Mouse (Mus musculus) limb, embryonic 14.5 days (tissue): ENCODE measurements at regions not wholly inside any gene's neighbourhood (a gene's known extent, or its start where the extent isn't known, plus 50 kb on each side); places are given as distances from the start of the nearest gene placed in this dataset.

Experiments used
- ATAC-seq: fragments of 200-750 bp; cut with Nextera tagmentation; 2 replicates; pipeline ENCODE4 v1.8.0; 2017; ENCODE audit warnings: low read depth, moderate number of reproducible peaks, moderate TSS enrichment; ENCODE audit not compliant: low FRiP score
- DNase-seq: peaks from one replicate; pipeline ENCODE4 v3.0.0-alpha.2; 2015; ENCODE audit warnings: low spot score
- H3K27ac ChIP-seq: fragments of 300-500 bp; sonication (generic); replicated peaks from 2 replicates; pipeline ENCODE4 v1.5.1; 2014; ENCODE audit warnings: low read depth, mild to moderate bottlenecking, low read length, moderate library complexity, mixed read lengths
- H3K27me3 ChIP-seq: fragments of 300-500 bp; sonication (generic); 2 replicates; pipeline ENCODE4 v1.6.1; 2014; ENCODE audit warnings: low read length, mixed read lengths; ENCODE audit not compliant: control insufficient read depth, insufficient read depth
- H3K36me3 ChIP-seq: fragments of 300-500 bp; sonication (generic); 2 replicates; pipeline ENCODE4 v1.6.1; 2014; ENCODE audit warnings: mild to moderate bottlenecking, low read length, moderate library complexity, mixed read lengths; ENCODE audit not compliant: control insufficient read depth, insufficient read depth
- H3K4me1 ChIP-seq: fragments of 300-500 bp; sonication (generic); 2 replicates; pipeline ENCODE4 v1.6.1; 2014; ENCODE audit warnings: antibody characterized with exemption, low read length, mixed read lengths; ENCODE audit not compliant: control insufficient read depth, insufficient read depth
- H3K4me2 ChIP-seq: fragments of 300-500 bp; sonication (generic); replicated peaks from 2 replicates; pipeline ENCODE4 v1.6.1; 2014; ENCODE audit warnings: low read depth, mild to moderate bottlenecking, low read length, moderate library complexity; ENCODE audit not compliant: severe bottlenecking
- H3K4me3 ChIP-seq: fragments of 300-500 bp; sonication (generic); replicated peaks from 2 replicates; pipeline ENCODE4 v1.5.1; 2014; ENCODE audit warnings: low read length
- H3K9ac ChIP-seq: fragments of 300-500 bp; sonication (generic); 2 replicates; pipeline ENCODE4 v1.6.1; 2014; ENCODE audit warnings: mild to moderate bottlenecking, low read depth, low read length, moderate library complexity; ENCODE audit not compliant: severe bottlenecking
- H3K9me3 ChIP-seq: fragments of 300-500 bp; sonication (generic); 2 replicates; pipeline ENCODE4 v1.6.1; 2016; ENCODE audit warnings: low read length; ENCODE audit not compliant: control insufficient read depth
- POLR2A ChIP-seq: fragments of 200-500 bp; IDR thresholded peaks from 2 replicates; pipeline ENCODE4 v1.8.0; 2012; ENCODE audit warnings: inconsistent platforms, mild to moderate bottlenecking, moderate library complexity, borderline replicate concordance; ENCODE audit not compliant: insufficient read depth, insufficient read length; ENCODE audit errors: extremely low read depth
- WGBS: fragments of 180-500 bp; shearing (Covaris S2); extraction: QIAGEN DNeasy Blood & Tissue Kit; methylation state at CpG from one replicate; pipeline ENCODE4 v1.1.7; 2014; 5-methylcytosine and 5-hydroxymethylcytosine counted together

- Histone ChIP-seq H3K4me1 (no peaks in the 10 kb centered on the region), H3K27me3 (no peaks in the 10 kb centered on the region), H3K4me3 (no peak overlapping the region), H3K4me2 (no peak overlapping the region), H3K36me3 (no peaks in the 10 kb centered on the region), H3K27ac (no peak overlapping the region), H3K9ac (no peak overlapping the region), H3K9me3 (no peaks in the 10 kb centered on the region)
- ATAC-seq (no peak), DNase-seq (no peak)
- 74% methylated on average over 1 of the region's 1 CpGs for WGBS
- TF ChIP-seq POLR2A, result no peak
Observed at GRCm38 (mm10) chr13:16676873-16677272, 665.2 kb downstream of the Inhba start.

- no peak overlapping the region for H3K9ac ChIP-seq
- no peak overlapping the region for H3K4me3 ChIP-seq
- WGBS, result 38% methylated on average over 1 of the region's 1 CpGs
- H3K27me3 ChIP-seq, result no peaks in the 10 kb centered on the region
- no peak overlapping the region for H3K27ac ChIP-seq
- no peak for TF ChIP-seq POLR2A
- no peaks in the 10 kb centered on the region for H3K36me3 ChIP-seq
- no peaks in the 10 kb centered on the region for H3K4me1 ChIP-seq
- ATAC-seq (no peak), DNase-seq (no peak)
- no peak overlapping the region for H3K4me2 ChIP-seq
- H3K9me3 ChIP-seq, result no peaks in the 10 kb centered on the region
Observed at GRCm38 (mm10) chr13:16678246-16679024, 666.8 kb downstream of the Inhba start.

GRCm38 (mm10) chr13:16694201-16694600 lies 682.5 kb downstream of the Inhba start:
- ATAC-seq (no peak), DNase-seq (no peak)
- Histone ChIP-seq H3K27ac (no peak overlapping the region), H3K36me3 (no peaks in the 10 kb centered on the region), H3K4me1 (no peaks in the 10 kb centered on the region), H3K9me3 (no peaks in the 10 kb centered on the region), H3K27me3 (no peaks in the 10 kb centered on the region), H3K4me3 (no peak overlapping the region), H3K9ac (no peak overlapping the region), H3K4me2 (no peak overlapping the region)
- 73% methylated on average over 1 of the region's 1 CpGs for WGBS
- TF ChIP-seq POLR2A, result no peak

GRCm38 (mm10) chr13:16700934-16701333 lies 689.3 kb downstream of the Inhba start:
- WGBS, result 79% methylated on average over 2 of the region's 2 CpGs
- TF ChIP-seq POLR2A, result no peak
- H3K4me1 ChIP-seq, result no peaks in the 10 kb centered on the region
- no peak overlapping the region for H3K4me2 ChIP-seq
- H3K27ac ChIP-seq, result no peak overlapping the region
- no peaks in the 10 kb centered on the region for H3K36me3 ChIP-seq
- DNase-seq (no peak), ATAC-seq (no peak)
- H3K9me3 ChIP-seq, result no peaks in the 10 kb centered on the region
- no peak overlapping the region for H3K4me3 ChIP-seq
- no peak overlapping the region for H3K9ac ChIP-seq
- H3K27me3 ChIP-seq, result no peaks in the 10 kb centered on the region

- ATAC-seq (no peak), DNase-seq (no peak)
- Histone ChIP-seq H3K4me2 (no peak overlapping the region), H3K9me3 (no peaks in the 10 kb centered on the region), H3K36me3 (no peaks in the 10 kb centered on the region), H3K27me3 (no peaks in the 10 kb centered on the region), H3K9ac (no peak overlapping the region), H3K27ac (no peak overlapping the region), H3K4me3 (no peak overlapping the region), H3K4me1 (no peaks in the 10 kb centered on the region)
- no peak for TF ChIP-seq POLR2A
- 63% methylated on average over 1 of the region's 1 CpGs for WGBS
Observed at GRCm38 (mm10) chr13:16702138-16702537, 690.5 kb downstream of the Inhba start.
